Mouse (Mus musculus) heart, postnatal 0 days (tissue): ENCODE measurements around the gene Phf13.

Experiments
- CTCF ChIP-seq: IDR thresholded peaks from 2 replicates; pipeline ENCODE4 v1.5.1; 2016; ENCODE audit warnings: antibody characterized with exemption, control low read depth, low read depth
- EP300 ChIP-seq: IDR thresholded peaks from 2 replicates; pipeline ENCODE4 v1.6.1; 2016; ENCODE audit warnings: antibody characterized with exemption, low read depth

GRCm38 (mm10) chr4:151959849-151960512 lies 36.1 kb downstream of the Phf13 start:
- TF ChIP-seq CTCF (no peak), EP300 (no peak)
